Mouse (Mus musculus): ENCODE results near the gene Mfsd13b.

Gene Mfsd13b

DNA sequence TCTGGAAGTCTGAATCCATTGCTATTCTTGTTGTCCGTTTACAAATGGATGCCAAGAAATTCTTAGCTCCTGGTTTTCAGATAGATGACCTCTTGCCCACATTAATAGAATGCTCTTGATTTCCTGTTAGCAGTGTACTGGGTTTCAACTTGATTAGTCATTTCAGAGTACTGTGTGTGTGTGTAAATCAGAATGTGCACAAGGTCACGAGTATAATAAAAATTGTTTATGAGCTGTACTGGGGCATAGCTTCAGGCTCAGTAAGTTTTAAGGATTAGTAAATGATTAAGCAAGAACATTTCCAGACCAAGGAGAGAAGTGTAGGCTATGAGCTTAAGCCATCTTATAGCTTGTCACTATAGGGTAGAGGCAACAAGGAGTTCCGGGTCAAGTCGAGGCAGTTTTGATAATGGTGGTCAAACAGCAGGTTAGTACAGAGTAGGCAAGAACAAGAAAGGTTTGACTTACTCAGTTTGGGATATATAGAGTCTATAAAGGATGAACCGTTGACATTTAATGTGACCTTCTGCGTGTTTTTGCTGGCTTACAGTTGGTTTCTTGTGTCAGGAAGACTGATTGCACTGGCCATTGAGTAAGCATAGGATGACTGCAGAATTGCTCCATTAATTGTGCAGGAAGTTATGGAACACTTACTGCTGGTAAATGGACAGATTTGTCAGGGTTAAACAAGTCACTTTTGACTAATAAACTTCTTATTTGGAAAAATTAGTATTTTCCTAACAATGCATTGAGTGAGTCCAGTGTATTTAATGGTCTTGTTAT lies 63.6 kb downstream of the Mfsd13b start:
- no peak for DNase-seq

DNA sequence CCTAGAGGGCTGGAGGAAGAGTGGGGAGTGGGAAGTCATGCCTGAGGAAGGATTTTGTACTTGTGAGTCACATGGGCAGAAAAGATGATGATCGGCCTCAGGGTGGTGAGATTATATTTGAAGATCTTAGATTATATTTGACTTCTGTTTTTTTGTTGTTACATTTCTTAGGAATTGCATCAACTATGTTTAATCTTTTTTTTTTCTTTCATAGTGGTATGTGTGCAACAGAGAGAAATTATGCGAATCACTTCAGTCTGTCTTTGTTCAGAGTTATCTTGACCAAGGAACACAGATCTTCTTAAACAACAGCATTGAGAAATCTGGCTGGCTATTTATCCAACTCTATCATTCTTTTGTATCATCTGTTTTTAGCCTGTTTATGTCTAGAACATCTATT lies 65.3 kb downstream of the Mfsd13b start:
- no peak for DNase-seq

DNA sequence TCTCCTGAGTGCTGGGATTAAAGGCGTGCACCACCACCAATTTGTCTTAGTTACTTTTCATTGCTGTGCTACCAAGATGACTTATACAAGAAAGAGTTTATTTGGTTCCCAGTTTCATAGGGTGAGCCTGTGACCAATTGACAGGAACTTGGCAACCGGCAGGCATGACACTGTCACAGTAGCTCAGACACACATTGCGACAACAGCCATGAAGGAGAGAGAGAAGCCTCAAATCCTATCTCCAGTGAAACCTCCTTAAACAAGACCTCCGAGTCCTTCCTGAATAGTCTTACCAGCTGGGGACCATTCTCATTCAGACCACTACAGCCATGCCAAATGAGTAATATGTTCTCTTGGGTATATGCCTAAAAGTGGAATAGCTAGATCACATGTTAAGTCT lies 70.8 kb downstream of the Mfsd13b start:
- DNase-seq, result no peak

DNA sequence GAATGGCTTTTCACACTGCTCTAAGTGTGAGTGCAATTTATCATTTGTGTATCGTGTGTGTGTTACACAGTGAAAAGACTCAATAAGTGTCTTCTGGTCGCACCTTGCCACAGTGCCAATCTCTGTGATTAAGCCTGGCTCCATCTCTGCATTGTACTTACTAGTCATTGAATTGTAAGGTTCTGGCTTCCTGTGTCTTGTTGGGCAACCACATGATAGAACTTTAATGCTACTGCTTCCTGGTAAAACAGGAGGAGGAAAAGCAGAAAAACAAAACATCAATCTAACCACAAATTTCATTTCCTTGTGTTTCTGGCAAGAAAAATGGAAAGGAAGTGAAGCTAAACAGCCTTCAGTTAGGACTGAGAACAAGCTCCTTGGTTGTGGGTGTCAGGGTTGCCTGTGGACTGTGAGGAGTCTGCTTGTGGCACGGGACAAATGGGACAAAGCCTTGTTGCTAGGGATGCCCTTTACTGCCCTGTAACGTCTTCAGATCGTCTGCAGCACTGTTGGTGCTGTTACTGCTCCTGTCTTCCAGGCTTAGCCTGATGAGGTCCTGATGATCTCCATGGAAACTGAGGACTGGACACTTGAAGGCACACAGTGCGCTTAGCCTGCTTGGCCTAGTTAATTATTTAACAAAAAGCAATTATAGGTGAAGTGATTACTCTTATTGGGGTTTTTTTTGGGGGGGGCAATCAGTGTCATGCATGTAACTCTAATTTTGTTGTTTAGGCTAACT lies 77.3 kb downstream of the Mfsd13b start:
- DNase-seq, result no peak

DNA sequence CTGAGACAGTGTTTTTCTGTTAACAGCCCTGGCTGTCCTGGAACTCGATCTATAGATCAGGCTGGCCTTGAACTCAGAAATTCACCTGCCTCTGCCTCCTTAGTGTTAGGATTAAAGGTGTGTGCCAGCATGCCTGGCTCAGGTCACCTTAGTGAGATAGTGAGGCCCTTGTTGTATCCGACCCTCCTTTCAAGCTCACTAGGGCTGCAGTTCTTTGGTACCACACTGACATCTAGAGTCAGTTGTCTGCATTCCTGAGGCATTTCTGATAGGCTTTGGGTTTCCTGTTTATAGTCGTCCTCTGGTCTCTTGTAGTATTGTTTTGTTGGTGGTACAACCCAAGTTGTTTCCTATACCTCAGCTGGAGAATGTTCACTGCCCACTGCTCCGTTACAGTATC lies 82.0 kb downstream of the Mfsd13b start:
- DNase-seq, result no peak
